In the genomic region with DNA sequence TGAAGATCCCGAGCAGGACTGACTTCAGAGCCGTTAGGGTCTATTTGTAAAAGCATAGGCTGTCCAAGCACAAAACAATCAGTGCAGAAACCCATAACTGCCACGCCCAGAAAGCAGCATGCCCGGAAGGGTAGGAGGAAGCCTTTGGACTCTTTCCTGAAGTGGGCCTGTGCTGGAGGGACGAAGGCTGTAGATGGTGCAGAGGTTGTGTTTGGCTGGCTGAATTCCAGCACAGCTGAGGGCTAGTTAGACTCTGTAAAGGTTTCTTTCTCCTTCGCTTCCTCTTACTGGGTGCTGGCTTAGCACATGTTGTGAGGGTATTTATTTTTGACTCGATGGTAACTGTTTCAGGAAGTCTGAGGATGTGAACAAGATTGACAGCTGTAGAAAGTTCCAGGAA, we compare ENCODE assay signal across 9 mouse cellular contexts.
DNase-seq lines count a peak whose midpoint lies in the region; ATAC-seq lines count a peak whose summit lies in the region.
"Had no signal": no experiment of that assay in that cellular context is flagged by ENCODE, and none has a peak within 500 bp of the region (broad histone marks: within the 10 kb centered on the region; RNA-seq: fewer than 3 reads in every experiment).

No protein-coding gene starts in this region.

- peak overlapping the region; percentile 26; the same call in 1 of the 2 replicates for H3K27ac ChIP-seq in heart, embryonic 15.5 days
- H3K27ac ChIP-seq: limb, embryonic 13.5 days had no signal

- H3K9ac ChIP-seq in heart, embryonic 15.5 days: no peak overlapping the region
- H3K9ac ChIP-seq: limb, embryonic 13.5 days had no signal

- no peaks in the 10 kb centered on the region for H3K36me3 ChIP-seq in heart, embryonic 15.5 days
- H3K36me3 ChIP-seq: limb, embryonic 13.5 days had no signal

- no peak overlapping the region for H3K4me3 ChIP-seq in heart, embryonic 15.5 days
- H3K4me3 ChIP-seq: limb, embryonic 13.5 days had no signal

- intact Hi-C loops in heart, postnatal 36 days (cut with DNase I): no loop called here

- H3K4me2 ChIP-seq in heart, embryonic 15.5 days: no peak overlapping the region
- H3K4me2 ChIP-seq: limb, embryonic 13.5 days had no signal

- 45% methylated on average over 7 of the region's 7 CpGs for WGBS in heart, embryonic 15.5 days

- no peaks in the 10 kb centered on the region for H3K27me3 ChIP-seq in heart, embryonic 15.5 days
- H3K27me3 ChIP-seq: limb, embryonic 13.5 days had no signal

- no peak for ATAC-seq in heart, embryonic 15.5 days (replicated peaks; ENCODE audit: insufficient number of reproducible peaks, insufficient read depth, low FRiP score, low read depth)

- H3K4me1 ChIP-seq in heart, embryonic 15.5 days (replicated peaks): 0 out of 2 replicates have a peak, but pooled peaks cover 4% of the 10 kb centered on the region

- peak; percentile 98 for DNase-seq in heart, adult 11 months
- no peak for DNase-seq in heart, postnatal 36 days
- DNase-seq in B cell, adult 2 months: peak; percentile 36 to 38
- peak; percentile 59 to 69 for DNase-seq in kidney, postnatal 25 days
- no peak for DNase-seq in cerebellum, adult 18-20 months
- DNase-seq in thymus, postnatal 36 days: no peak
- no peak for DNase-seq in layer of hippocampus, postnatal 14 days (ENCODE audit: low spot score in 2 of 2)

- H3K9me3 ChIP-seq in heart, embryonic 15.5 days (replicated peaks): no peaks in the 10 kb centered on the region
- H3K9me3 ChIP-seq: limb, embryonic 13.5 days had no signal

Comparison
In these comparisons a context has a peak if more than half of its experiments do, and no peak if none do; other contexts are left out.
1. DNase-seq: peak in heart, adult 11 months (single experiment), B cell, adult 2 months (2 of 2) and kidney, postnatal 25 days (2 of 2); none in heart, postnatal 36 days (0 of 2), cerebellum, adult 18-20 months (0 of 2), thymus, postnatal 36 days (0 of 2) and layer of hippocampus, postnatal 14 days (0 of 2).